Mouse (Mus musculus) cerebellum, adult 11 months (tissue): ENCODE measurements around the gene Psg29.

Experiments
- DNase-seq: peaks from one replicate; pipeline ENCODE4 v3.0.0; 2022

The Psg29 gene

GRCm38 (mm10) chr7:17203177-17203576 is at the start of gene Psg29:
Gene Psg29 (plus strand): TSS chr7:17203477.
- DNase-seq, result no peak

- peak; percentile 76 for DNase-seq
These were observed 47.6 kb upstream of the Psg29 start for GRCm38 (mm10) chr7:17155634-17156033.

- DNase-seq, result no peak
These were observed 46.2 kb upstream of the Psg29 start for GRCm38 (mm10) chr7:17156885-17157677.

GRCm38 (mm10) chr7:17159011-17159410 is 44.3 kb upstream of the Psg29 start:
- peak; percentile 23 for DNase-seq

GRCm38 (mm10) chr7:17171827-17172226 is 31.4 kb upstream of the Psg29 start:
- DNase-seq, result no peak

- DNase-seq, result no peak
These were observed 2.4 kb downstream of the Psg29 start for GRCm38 (mm10) chr7:17205530-17206184.
